Mouse (Mus musculus) layer of hippocampus, postnatal 14 days (tissue): ENCODE measurements around the gene Fam243. TPM values are rescaled to one million over a fixed set of nuclear protein-coding genes. Genes with fewer than 3 reads are reported as not detected.

Experiments
- DNase-seq, 2 experiments: peaks; one replicate each; pipeline ENCODE4 v3.0.0; 2021 to 2022; ENCODE audit warnings: low spot score in 2 of 2, mixed read lengths in 1 of 2
- total RNA-seq, 2 experiments: library from RNA; stranded (reverse); gene quantifications; 2 replicates each; pipeline ENCODE4 v1.2.3; 2021

Gene Fam243
- total RNA-seq, 2 experiments from 2014 or later = not detected

GRCm38 (mm10) chr16:92274516-92274915, 46.7 kb downstream of the Fam243 start:
- DNase-seq = no peak

Other genes starting within 250 kb of the Fam243 start
- 1 to 10 TPM in 1 of 2 experiments, under 1 TPM in 1; 0.52 to 7.6 TPM for gene Kcne2, start 29.1 kb downstream of the Fam243 start, total RNA-seq
- 10 to 100 TPM; 12.9 to 17.9 TPM for gene Smim11, start 20.2 kb downstream of the Fam243 start, total RNA-seq
- gene Kcne1, start 38.0 kb upstream of the Fam243 start, total RNA-seq = not detected
- 10 to 100 TPM; 39.5 to 40.3 TPM for gene Rcan1, start 149.4 kb upstream of the Fam243 start, total RNA-seq
- 10 to 100 TPM in 1 of 2 experiments, 1 to 10 TPM in 1; 2.1 to 15.4 TPM for gene Clic6, start 164.3 kb upstream of the Fam243 start, total RNA-seq